Mouse (Mus musculus) adrenal gland, adult (tissue): Measurements from ENCODE around the gene Snw1.

ENCODE experiments used
- DNase-seq, 2 experiments: peaks; one replicate each; pipeline ENCODE4 v3.0.0; 2022 to 2023; ENCODE audit warnings: low spot score in 1 of 2; ENCODE audit not compliant: inconsistent age in 2 of 2

Snw1 gene

GRCm38 (mm10) chr12:87423700-87424099 lies 48.4 kb downstream of the Snw1 start:
- DNase-seq: no peak

- DNase-seq: no peak
Observed at GRCm38 (mm10) chr12:87421708-87422507, 50.2 kb downstream of the Snw1 start.

- DNase-seq: no peak
Observed at GRCm38 (mm10) chr12:87419974-87420485, 52.0 kb downstream of the Snw1 start.

- DNase-seq: no peak
Observed at GRCm38 (mm10) chr12:87418921-87419320, 53.2 kb downstream of the Snw1 start.

- DNase-seq: peak; percentile 67 to 90
Observed at GRCm38 (mm10) chr12:87416690-87417089, 55.4 kb downstream of the Snw1 start.

GRCm38 (mm10) chr12:87415358-87415757 lies 56.7 kb downstream of the Snw1 start:
- DNase-seq: no peak

GRCm38 (mm10) chr12:87413179-87413790 lies 58.8 kb downstream of the Snw1 start:
- peak; percentile 75 to 92 for DNase-seq

- peak in 1 of 2 experiments; percentile 66 for DNase-seq
Observed at GRCm38 (mm10) chr12:87410999-87411398, 61.1 kb downstream of the Snw1 start.

GRCm38 (mm10) chr12:87409123-87409522 lies 63.0 kb downstream of the Snw1 start:
- peak in 1 of 2 experiments; percentile 36 for DNase-seq

- DNase-seq: peak; percentile 79 to 91
Observed at GRCm38 (mm10) chr12:87407869-87408605, 64.0 kb downstream of the Snw1 start.

- DNase-seq: no peak
Observed at GRCm38 (mm10) chr12:87405721-87406120, 66.4 kb downstream of the Snw1 start.

GRCm38 (mm10) chr12:87405165-87405564 lies 66.9 kb downstream of the Snw1 start:
- no peak for DNase-seq

- peak in 1 of 2 experiments; percentile 67 for DNase-seq
Observed at GRCm38 (mm10) chr12:87401883-87402282, 70.2 kb downstream of the Snw1 start.

GRCm38 (mm10) chr12:87399119-87399819 lies 72.8 kb downstream of the Snw1 start:
- peak in 1 of 2 experiments; percentile 61 for DNase-seq
